20 mouse cellular contexts compared by ENCODE assay signal in the genomic region with DNA sequence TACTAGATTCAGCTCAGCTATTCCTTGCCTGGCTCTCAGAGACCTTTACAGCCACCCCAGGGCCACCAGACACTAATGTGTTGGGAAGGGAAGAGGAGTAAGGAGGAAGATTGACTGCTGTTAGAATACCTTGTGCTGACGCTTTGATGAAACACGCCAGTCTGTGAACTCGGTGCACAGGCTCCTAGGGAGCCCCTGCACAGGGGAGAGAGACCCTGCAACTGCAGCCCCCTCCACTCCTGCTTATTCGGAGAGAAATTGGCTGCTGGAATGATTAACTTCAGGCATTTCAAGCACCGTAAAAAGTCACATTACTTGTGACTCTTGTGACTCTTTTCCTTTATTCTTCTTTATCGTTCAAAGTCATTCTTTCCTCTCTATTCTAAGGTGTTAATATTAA.
DNase-seq lines count a peak whose midpoint lies in the region; ATAC-seq lines count a peak whose summit lies in the region.
"Had no signal": no experiment of that assay in that cellular context is flagged by ENCODE, and none has a peak within 500 bp of the region (broad histone marks: within the 10 kb centered on the region; RNA-seq: fewer than 3 reads in every experiment).

No protein-coding gene starts in this region.

- ATAC-seq in heart, embryonic 14.5 days (ENCODE audit: insufficient number of reproducible peaks, insufficient read depth, low FRiP score, low read depth), result no peak
- peak; percentile 61; the same call in 1 of the 2 replicates for ATAC-seq in kidney, embryonic 16.5 days (ENCODE audit: low FRiP score, low TSS enrichment)
- 0 out of 2 replicates have a peak, but pooled peaks have one; percentile 20 for ATAC-seq in midbrain, embryonic 15.5 days (replicated peaks)
- ATAC-seq in inflammation-experienced regulatory T-cells, adult 6 months, result no peak
- ATAC-seq: forebrain, embryonic 16.5 days had no signal

- peak overlapping the region; percentile 28; the same call in 1 of the 2 replicates for H3K9ac ChIP-seq in heart, embryonic 14.5 days (ENCODE audit: low read length)
- H3K9ac ChIP-seq in kidney, embryonic 16.5 days (replicated peaks; ENCODE audit: low read length), result no peak overlapping the region
- no peak overlapping the region for H3K9ac ChIP-seq in midbrain, embryonic 15.5 days
- H3K9ac ChIP-seq: embryonic facial prominence, embryonic 13.5 days; limb, embryonic 15.5 days; neural tube, embryonic 13.5 days had no signal

- H3K4me2 ChIP-seq in heart, embryonic 14.5 days (ENCODE audit: low read length), result no peak overlapping the region
- H3K4me2 ChIP-seq in kidney, embryonic 16.5 days (replicated peaks; ENCODE audit: low read depth, low read length), result no peak overlapping the region
- H3K4me2 ChIP-seq in midbrain, embryonic 15.5 days, result no peak overlapping the region
- H3K4me2 ChIP-seq: embryonic facial prominence, embryonic 13.5 days; heart, embryonic 11.5 days; limb, embryonic 15.5 days; neural tube, embryonic 13.5 days had no signal

- H3K9me3 ChIP-seq in heart, embryonic 14.5 days (ENCODE audit: control insufficient read depth, low read length), result no peaks in the 10 kb centered on the region
- H3K9me3 ChIP-seq in kidney, embryonic 16.5 days (ENCODE audit: low read length), result no peaks in the 10 kb centered on the region
- no peaks in the 10 kb centered on the region for H3K9me3 ChIP-seq in limb, embryonic 10.5 days (replicated peaks)
- no peaks in the 10 kb centered on the region for H3K9me3 ChIP-seq in midbrain, embryonic 15.5 days
- H3K9me3 ChIP-seq: embryonic facial prominence, embryonic 13.5 days; limb, embryonic 15.5 days; neural tube, embryonic 13.5 days had no signal

- H3K27me3 ChIP-seq in heart, embryonic 14.5 days (ENCODE audit: control insufficient read depth, insufficient read depth, low read length), result no peaks in the 10 kb centered on the region
- no peaks in the 10 kb centered on the region for H3K27me3 ChIP-seq in kidney, embryonic 16.5 days (ENCODE audit: insufficient read depth, low read length)
- H3K27me3 ChIP-seq in limb, embryonic 10.5 days (ENCODE audit: low read depth, poor library complexity, severe bottlenecking), result no peaks in the 10 kb centered on the region
- H3K27me3 ChIP-seq in midbrain, embryonic 15.5 days (replicated peaks), result no peaks in the 10 kb centered on the region
- H3K27me3 ChIP-seq: embryonic facial prominence, embryonic 13.5 days; limb, embryonic 15.5 days; neural tube, embryonic 13.5 days had no signal

- H3K36me3 ChIP-seq in heart, embryonic 14.5 days (ENCODE audit: control insufficient read depth, insufficient read depth, low read length), result no peaks in the 10 kb centered on the region
- H3K36me3 ChIP-seq in kidney, embryonic 16.5 days (ENCODE audit: insufficient read depth, low read length), result no peaks in the 10 kb centered on the region
- H3K36me3 ChIP-seq in limb, embryonic 10.5 days, result no peaks in the 10 kb centered on the region
- no peaks in the 10 kb centered on the region for H3K36me3 ChIP-seq in midbrain, embryonic 15.5 days (replicated peaks)
- H3K36me3 ChIP-seq: embryonic facial prominence, embryonic 13.5 days; limb, embryonic 15.5 days; neural tube, embryonic 13.5 days had no signal

- peaks cover 24 to 47% of the 10 kb centered on the region in 2 experiments for H3K4me1 ChIP-seq in heart, embryonic 14.5 days (ENCODE audit: control insufficient read depth in 2 of 2, insufficient read depth in 2 of 2, low read length in 2 of 2)
- peaks cover 20% of the 10 kb centered on the region for H3K4me1 ChIP-seq in kidney, embryonic 16.5 days (ENCODE audit: insufficient read depth, low read length)
- peaks cover 28% of the 10 kb centered on the region for H3K4me1 ChIP-seq in limb, embryonic 10.5 days
- H3K4me1 ChIP-seq in midbrain, embryonic 15.5 days, result peaks cover 16% of the 10 kb centered on the region

- 52% methylated on average over 6 of the region's 6 CpGs for WGBS in heart, embryonic 14.5 days
- 36% methylated on average over 6 of the region's 6 CpGs for WGBS in kidney, embryonic 16.5 days
- WGBS in limb, embryonic 10.5 days, result 55% methylated on average over 6 of the region's 6 CpGs
- WGBS in midbrain, embryonic 15.5 days, result 30% methylated on average over 6 of the region's 6 CpGs

- H3K27ac ChIP-seq in heart, embryonic 14.5 days (replicated peaks in 1 of 2; ENCODE audit: control insufficient read depth in 1 of 2, insufficient read depth in 1 of 2, low read depth in 2 of 2, low read length in 2 of 2), result peak overlapping the region in 1 of 2 experiments; percentile 29; a peak in 1 of 4 replicates
- no peak overlapping the region for H3K27ac ChIP-seq in kidney, embryonic 16.5 days (ENCODE audit: low read length)
- H3K27ac ChIP-seq in limb, embryonic 10.5 days, result peak overlapping the region; percentile 5; the same call in 1 of the 2 replicates
- no peak overlapping the region for H3K27ac ChIP-seq in midbrain, embryonic 15.5 days
- H3K27ac ChIP-seq: embryonic facial prominence, embryonic 13.5 days; limb, embryonic 15.5 days; neural tube, embryonic 13.5 days had no signal

- H3K4me3 ChIP-seq in heart, embryonic 14.5 days (ENCODE audit: control insufficient read depth in 1 of 2, insufficient read depth in 1 of 2, low read depth in 1 of 2, low read length in 2 of 2), result no peak overlapping the region
- H3K4me3 ChIP-seq in kidney, embryonic 16.5 days (ENCODE audit: low read length), result no peak overlapping the region
- H3K4me3 ChIP-seq in limb, embryonic 10.5 days, result no peak overlapping the region
- no peak overlapping the region for H3K4me3 ChIP-seq in midbrain, embryonic 15.5 days
- H3K4me3 ChIP-seq: embryonic facial prominence, embryonic 13.5 days; limb, embryonic 15.5 days; neural tube, embryonic 13.5 days had no signal

- no peak for DNase-seq in heart, adult 9 months (ENCODE audit: low spot score in 2 of 2)
- no peak for DNase-seq in kidney, postnatal 25 days
- DNase-seq in limb, embryonic 10.5 days (ENCODE audit: low spot score), result no peak
- DNase-seq: adrenal gland, postnatal 36 days; cerebellum, adult 11-12 months; cerebellum, postnatal 14 days; gastrocnemius, postnatal 36 days; layer of hippocampus, adult 9-11 months; lung, postnatal 10 days; right cerebral cortex, postnatal 14 days; thymus, postnatal 4 days had no signal

Comparison
In these comparisons a context has a peak if more than half of its experiments do, and no peak if none do; other contexts are left out.
1. ATAC-seq: peak in kidney, embryonic 16.5 days (single experiment) and midbrain, embryonic 15.5 days (single experiment); none in heart, embryonic 14.5 days (single experiment) and inflammation-experienced regulatory T-cells, adult 6 months (single experiment).